Mouse (Mus musculus): ENCODE data around the gene Gabbr2. TPM values are rescaled to one million over a fixed set of nuclear protein-coding genes. Genes with fewer than 3 reads are reported as not detected.
A peak's percentile ranks its signal among the peaks of the same experiment; 100 is the strongest.

Gene Gabbr2
- polyA plus RNA-seq, 1 experiment from 2014 or later, result 0.04 TPM

GRCm38 (mm10) chr4:46823738-46824137 lies 167.9 kb downstream of the Gabbr2 start:
- Histone ChIP-seq H3K27ac (replicated peaks) (no peak overlapping the region), H3K4me1 (replicated peaks; ENCODE audit: control insufficient read depth, insufficient read depth) (no peaks in the 10 kb centered on the region), H3K4me3 (ENCODE audit: low read depth, low read length) (no peak overlapping the region), H3K9me3 (ENCODE audit: control insufficient read depth, low read length) (no peaks in the 10 kb centered on the region), H3K4me2 (replicated peaks; ENCODE audit: low read depth) (no peak overlapping the region), H3K36me3 (ENCODE audit: control insufficient read depth, insufficient read depth, low read length) (no peaks in the 10 kb centered on the region), H3K9ac (ENCODE audit: low read length) (no peak overlapping the region), H3K27me3 (ENCODE audit: control insufficient read depth, insufficient read depth, low read length) (no peaks in the 10 kb centered on the region)
- ATAC-seq (ENCODE audit: low FRiP score, low TSS enrichment), result no peak
- TF ChIP-seq CTCF (IDR thresholded peaks at IDR 0.05; ENCODE audit: low read depth), result no peak
- no peak for TF ChIP-seq EP300 (optimal IDR thresholded peaks at IDR 0.05)
- DNase-seq (ENCODE audit: low spot score), result no peak
- WGBS, result 84% methylated on average over 14 of the region's 14 CpGs

- WGBS, result 86% methylated on average over 11 of the region's 11 CpGs
Measured at GRCm38 (mm10) chr4:46821709-46822108, 170.0 kb downstream of the Gabbr2 start.

GRCm38 (mm10) chr4:46814954-46815353 lies 176.7 kb downstream of the Gabbr2 start:
- Histone ChIP-seq H3K9me3 (ENCODE audit: control insufficient read depth, low read length) (no peaks in the 10 kb centered on the region), H3K27me3 (ENCODE audit: control insufficient read depth, insufficient read depth, low read length) (0 out of 2 replicates have a peak, but pooled peaks cover 3% of the 10 kb centered on the region), H3K4me1 (replicated peaks; ENCODE audit: control insufficient read depth, insufficient read depth) (no peaks in the 10 kb centered on the region), H3K36me3 (ENCODE audit: control insufficient read depth, insufficient read depth, low read length) (no peaks in the 10 kb centered on the region), H3K9ac (ENCODE audit: low read length) (no peak overlapping the region), H3K4me3 (ENCODE audit: low read depth, low read length) (no peak overlapping the region), H3K4me2 (replicated peaks; ENCODE audit: low read depth) (no peak overlapping the region), H3K27ac (replicated peaks) (no peak overlapping the region)
- TF ChIP-seq CTCF (IDR thresholded peaks at IDR 0.05; ENCODE audit: low read depth) (0 out of 2 replicates have a peak, but pooled peaks have one; percentile 19), EP300 (optimal IDR thresholded peaks at IDR 0.05) (no peak)
- 49% methylated on average over 4 of the region's 4 CpGs for WGBS
- DNase-seq (ENCODE audit: low spot score), result no peak
- no peak for ATAC-seq (ENCODE audit: low FRiP score, low TSS enrichment)

More at GRCm38 (mm10) chr4:46821709-46822108, 170.0 kb downstream of the Gabbr2 start:
- Histone ChIP-seq H3K4me2 (replicated peaks; ENCODE audit: low read depth) (no peak overlapping the region), H3K4me3 (ENCODE audit: low read depth, low read length) (no peak overlapping the region), H3K27me3 (ENCODE audit: control insufficient read depth, insufficient read depth, low read length) (no peaks in the 10 kb centered on the region), H3K9me3 (ENCODE audit: control insufficient read depth, low read length) (no peaks in the 10 kb centered on the region), H3K4me1 (replicated peaks; ENCODE audit: control insufficient read depth, insufficient read depth) (no peaks in the 10 kb centered on the region), H3K9ac (ENCODE audit: low read length) (no peak overlapping the region), H3K27ac (replicated peaks) (no peak overlapping the region), H3K36me3 (ENCODE audit: control insufficient read depth, insufficient read depth, low read length) (no peaks in the 10 kb centered on the region)
- TF ChIP-seq CTCF (IDR thresholded peaks at IDR 0.05; ENCODE audit: low read depth), result no peak
- no peak for TF ChIP-seq EP300 (optimal IDR thresholded peaks at IDR 0.05)
- ATAC-seq (ENCODE audit: low FRiP score, low TSS enrichment) (no peak), DNase-seq (ENCODE audit: low spot score) (no peak)

- H3K9ac ChIP-seq (ENCODE audit: low read length), result no peak overlapping the region
- ATAC-seq (ENCODE audit: low FRiP score, low TSS enrichment) (no peak), DNase-seq (ENCODE audit: low spot score) (no peak)
- no peaks in the 10 kb centered on the region for H3K9me3 ChIP-seq (ENCODE audit: control insufficient read depth, low read length)
- no peaks in the 10 kb centered on the region for H3K36me3 ChIP-seq (ENCODE audit: control insufficient read depth, insufficient read depth, low read length)
- no peak for TF ChIP-seq CTCF (IDR thresholded peaks at IDR 0.05; ENCODE audit: low read depth)
- TF ChIP-seq EP300 (optimal IDR thresholded peaks at IDR 0.05), result no peak
- no peak overlapping the region for H3K27ac ChIP-seq (replicated peaks)
- H3K4me3 ChIP-seq (ENCODE audit: low read depth, low read length), result no peak overlapping the region
- WGBS, result 78% methylated on average over 10 of the region's 10 CpGs
- no peaks in the 10 kb centered on the region for H3K4me1 ChIP-seq (replicated peaks; ENCODE audit: control insufficient read depth, insufficient read depth)
- no peak overlapping the region for H3K4me2 ChIP-seq (replicated peaks; ENCODE audit: low read depth)
- 0 out of 2 replicates have a peak, but pooled peaks cover 3% of the 10 kb centered on the region for H3K27me3 ChIP-seq (ENCODE audit: control insufficient read depth, insufficient read depth, low read length)
Measured at GRCm38 (mm10) chr4:46814236-46814635, 177.4 kb downstream of the Gabbr2 start.

GRCm38 (mm10) chr4:46811165-46811564 lies 180.5 kb downstream of the Gabbr2 start:
- WGBS, result 70% methylated on average over 5 of the region's 5 CpGs
- H3K9me3 ChIP-seq (ENCODE audit: control insufficient read depth, low read length), result no peaks in the 10 kb centered on the region
- ATAC-seq (ENCODE audit: low FRiP score, low TSS enrichment) (no peak), DNase-seq (ENCODE audit: low spot score) (no peak)
- no peak overlapping the region for H3K4me3 ChIP-seq (ENCODE audit: low read depth, low read length)
- H3K27ac ChIP-seq (replicated peaks), result no peak overlapping the region
- no peak overlapping the region for H3K9ac ChIP-seq (ENCODE audit: low read length)
- H3K36me3 ChIP-seq (ENCODE audit: control insufficient read depth, insufficient read depth, low read length), result no peaks in the 10 kb centered on the region
- no peak for TF ChIP-seq EP300 (optimal IDR thresholded peaks at IDR 0.05)
- no peak for TF ChIP-seq CTCF (IDR thresholded peaks at IDR 0.05; ENCODE audit: low read depth)
- 0 out of 2 replicates have a peak, but pooled peaks cover 3% of the 10 kb centered on the region for H3K27me3 ChIP-seq (ENCODE audit: control insufficient read depth, insufficient read depth, low read length)
- no peak overlapping the region for H3K4me2 ChIP-seq (replicated peaks; ENCODE audit: low read depth)
- no peaks in the 10 kb centered on the region for H3K4me1 ChIP-seq (replicated peaks; ENCODE audit: control insufficient read depth, insufficient read depth)

- Histone ChIP-seq H3K36me3 (ENCODE audit: control insufficient read depth, insufficient read depth, low read length) (no peaks in the 10 kb centered on the region), H3K4me2 (replicated peaks; ENCODE audit: low read depth) (no peak overlapping the region), H3K27ac (replicated peaks) (no peak overlapping the region), H3K9me3 (ENCODE audit: control insufficient read depth, low read length) (no peaks in the 10 kb centered on the region), H3K4me3 (ENCODE audit: low read depth, low read length) (no peak overlapping the region), H3K4me1 (replicated peaks; ENCODE audit: control insufficient read depth, insufficient read depth) (no peaks in the 10 kb centered on the region), H3K27me3 (ENCODE audit: control insufficient read depth, insufficient read depth, low read length) (no peaks in the 10 kb centered on the region), H3K9ac (ENCODE audit: low read length) (no peak overlapping the region)
- TF ChIP-seq EP300 (optimal IDR thresholded peaks at IDR 0.05) (no peak), CTCF (IDR thresholded peaks at IDR 0.05; ENCODE audit: low read depth) (no peak)
- ATAC-seq (ENCODE audit: low FRiP score, low TSS enrichment) (no peak), DNase-seq (ENCODE audit: low spot score) (no peak)
- WGBS, result 68% methylated on average over 1 of the region's 1 CpGs
Measured at GRCm38 (mm10) chr4:46806876-46807275, 184.8 kb downstream of the Gabbr2 start.

All from stomach, postnatal 0 days (tissue).